Mouse (Mus musculus) ovary, adult 2 months (tissue): ENCODE results near the gene Hbb-bt. TPM values are rescaled to one million over a fixed set of nuclear protein-coding genes. Genes with fewer than 3 reads are reported as not detected.

Source experiments
- polyA plus RNA-seq: library from polyadenylated mRNA; depleted of rRNA; stranded (reverse); fragments of >200 nt; gene quantifications from 2 replicates; pipeline ENCODE4 v1.2.3, GENCODE M21; 2012; rRNA removed

Hbb-bt gene
- 36.7 and 60.5 TPM in 2 replicates for polyA plus RNA-seq

GRCm38 (mm10) chr7:103813766-103814165 lies at the start of gene Hbb-bt:
Gene Hbb-bt (minus strand): TSS chr7:103813996.

GRCm38 (mm10) chr7:103853090-103853489 lies 39.3 kb upstream of the Hbb-bt start, which contains the start of gene Hbb-y:
Gene Hbb-y (minus strand): TSS chr7:103853216.

GRCm38 (mm10) chr7:103843034-103843433 lies 29.2 kb upstream of the Hbb-bt start, which contains the start of gene Hbb-bh1:
Gene Hbb-bh1 (minus strand): TSS chr7:103843164.

GRCm38 (mm10) chr7:103840268-103840667 lies 26.5 kb upstream of the Hbb-bt start, which contains the start of gene Hbb-bh2:
Gene Hbb-bh2 (minus strand): TSS chr7:103840520.

GRCm38 (mm10) chr7:103827808-103828207 lies 14.0 kb upstream of the Hbb-bt start, which contains the start of gene Hbb-bs:
Gene Hbb-bs (minus strand): TSS chr7:103828096.

GRCm38 (mm10) chr7:103791721-103792120 lies 22.1 kb downstream of the Hbb-bt start, which contains the start of gene Olfr67:
Gene Olfr67 (minus strand): TSS chr7:103791821.

GRCm38 (mm10) chr7:103779598-103779997 lies 34.2 kb downstream of the Hbb-bt start, which contains the start of gene Olfr68:
Gene Olfr68 (minus strand): TSS chr7:103779698.

GRCm38 (mm10) chr7:103771494-103771893 lies 42.3 kb downstream of the Hbb-bt start, which contains the start of gene Olfr69:
Gene Olfr69 (minus strand): TSS chr7:103771594.

Other genes with a start within 250 kb of the Hbb-bt start
- not detected in 2 replicates for gene Olfr616, start 244.9 kb downstream of the Hbb-bt start, polyA plus RNA-seq
- not detected in 2 replicates for gene Olfr617, start 240.9 kb downstream of the Hbb-bt start, polyA plus RNA-seq
- not detected in 2 replicates for gene Olfr618, start 223.9 kb downstream of the Hbb-bt start, polyA plus RNA-seq
- not detected in 2 replicates for gene Olfr619, start 213.4 kb downstream of the Hbb-bt start, polyA plus RNA-seq
- not detected in 2 replicates for gene Olfr620, start 201.5 kb downstream of the Hbb-bt start, polyA plus RNA-seq
- gene Olfr622, start 171.3 kb downstream of the Hbb-bt start, polyA plus RNA-seq: not detected in 2 replicates
- not detected in 2 replicates for gene Olfr623, start 150.3 kb downstream of the Hbb-bt start, polyA plus RNA-seq
- gene Olfr624, start 142.8 kb downstream of the Hbb-bt start, polyA plus RNA-seq: not detected in 2 replicates
- gene Olfr625-ps1, start 131.3 kb downstream of the Hbb-bt start, polyA plus RNA-seq: not detected in 2 replicates
- gene Olfr243, start 99.3 kb downstream of the Hbb-bt start, polyA plus RNA-seq: not detected in 2 replicates
- gene Olfr628, start 83.6 kb downstream of the Hbb-bt start, polyA plus RNA-seq: not detected in 2 replicates
- not detected in 2 replicates for gene Olfr629, start 69.1 kb downstream of the Hbb-bt start, polyA plus RNA-seq
- not detected in 2 replicates for gene Olfr630, start 56.7 kb downstream of the Hbb-bt start, polyA plus RNA-seq
- gene Olfr69, start 42.4 kb downstream of the Hbb-bt start, polyA plus RNA-seq: not detected in 2 replicates
- gene Olfr68, start 34.3 kb downstream of the Hbb-bt start, polyA plus RNA-seq: not detected in 2 replicates
- not detected in 2 replicates for gene Olfr67, start 22.2 kb downstream of the Hbb-bt start, polyA plus RNA-seq
- gene Hbb-bs, start 14.1 kb upstream of the Hbb-bt start, polyA plus RNA-seq: 349 and 591 TPM in 2 replicates
- gene Hbb-bh2, start 26.5 kb upstream of the Hbb-bt start, polyA plus RNA-seq: not detected in 2 replicates
- not detected in 2 replicates for gene Hbb-bh1, start 29.2 kb upstream of the Hbb-bt start, polyA plus RNA-seq
- not detected in 2 replicates for gene Hbb-y, start 39.2 kb upstream of the Hbb-bt start, polyA plus RNA-seq
- not detected in 2 replicates for gene Olfr66, start 72.3 kb upstream of the Hbb-bt start, polyA plus RNA-seq
- not detected in 2 replicates for gene Olfr64, start 80.5 kb upstream of the Hbb-bt start, polyA plus RNA-seq
- gene Olfr65, start 89.5 kb upstream of the Hbb-bt start, polyA plus RNA-seq: not detected in 2 replicates
- not detected in 2 replicates for gene Olfr631, start 114.8 kb upstream of the Hbb-bt start, polyA plus RNA-seq
- not detected in 2 replicates for gene Olfr632, start 120.4 kb upstream of the Hbb-bt start, polyA plus RNA-seq
- not detected in 2 replicates for gene Olfr633, start 130.4 kb upstream of the Hbb-bt start, polyA plus RNA-seq
- gene Olfr635, start 157.2 kb upstream of the Hbb-bt start, polyA plus RNA-seq: not detected in 2 replicates
- not detected in 2 replicates for gene Olfr638, start 184.8 kb upstream of the Hbb-bt start, polyA plus RNA-seq
- gene Olfr639, start 203.3 kb upstream of the Hbb-bt start, polyA plus RNA-seq: not detected in 2 replicates
- not detected in 2 replicates for gene Olfr640, start 211.6 kb upstream of the Hbb-bt start, polyA plus RNA-seq
- not detected in 2 replicates for gene Olfr641, start 221.4 kb upstream of the Hbb-bt start, polyA plus RNA-seq
- gene Olfr642, start 238.7 kb upstream of the Hbb-bt start, polyA plus RNA-seq: not detected in 2 replicates
- gene 4930516K23Rik, start 247.4 kb upstream of the Hbb-bt start, polyA plus RNA-seq: not detected in 2 replicates